Mouse (Mus musculus) spleen, postnatal 36 days (tissue): ENCODE results near the gene Spa17.

Experiments
- DNase-seq, 2 experiments: peaks; one replicate each; pipeline ENCODE4 v3.0.0; 2022; ENCODE audit warnings: low spot score in 2 of 2, mixed read lengths in 1 of 2

The Spa17 gene

DNA sequence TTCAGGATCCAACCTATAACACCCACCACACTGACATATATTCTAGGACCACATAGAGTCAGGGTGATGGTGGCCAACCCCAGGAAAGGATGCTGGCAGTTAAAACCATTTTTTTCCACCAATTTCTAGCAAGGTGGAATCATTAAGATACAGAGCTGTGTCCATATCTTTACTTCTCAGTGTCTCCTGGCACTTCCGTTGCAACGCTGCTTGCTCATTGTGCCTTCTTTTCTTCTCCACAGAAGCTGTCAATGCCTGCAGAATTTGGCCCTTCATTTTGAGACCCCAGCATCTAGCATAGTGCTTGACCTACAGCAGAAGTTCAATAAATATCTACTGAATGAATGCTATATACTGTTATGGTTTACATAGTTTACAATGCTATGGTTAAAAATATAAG is 46.5 kb downstream of the Spa17 start:
- no peak for DNase-seq

DNA sequence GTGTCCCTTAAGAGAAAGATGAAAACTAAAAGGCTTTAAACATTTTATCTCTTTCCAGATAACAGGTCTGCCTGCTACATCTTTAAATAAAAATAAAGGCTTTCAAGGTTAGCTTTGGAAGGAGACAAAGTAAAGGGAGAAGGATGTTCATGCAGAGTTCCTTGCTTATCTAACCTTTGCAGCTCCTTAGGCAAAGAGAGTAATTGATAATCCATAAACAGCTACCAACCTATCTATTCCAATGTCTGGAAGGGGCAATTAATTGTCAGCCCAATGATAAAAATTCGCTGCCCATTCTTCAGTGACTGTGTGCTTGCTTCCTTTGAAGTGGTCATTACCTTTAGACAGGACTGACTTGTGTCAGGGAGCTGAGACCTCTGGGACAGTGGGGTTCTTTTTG is 49.7 kb downstream of the Spa17 start:
- no peak for DNase-seq

DNA sequence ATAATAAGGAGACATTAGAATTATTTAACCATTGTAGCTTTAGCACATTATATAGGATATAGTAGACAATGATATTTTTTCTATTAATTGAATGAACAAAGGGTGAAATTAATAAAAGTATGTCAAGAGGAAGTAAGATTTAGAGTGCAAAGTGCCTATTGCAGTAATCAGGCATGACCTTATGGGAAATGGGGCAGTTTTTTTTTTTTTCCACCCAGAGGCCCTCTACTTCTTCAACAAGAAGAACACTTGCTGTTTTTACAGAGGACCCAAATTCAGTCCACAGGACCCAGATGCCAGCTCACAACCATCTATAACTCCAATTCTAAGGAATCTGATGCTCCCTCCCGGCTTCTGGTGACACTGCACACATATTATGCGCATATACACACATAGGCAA is 52.9 kb downstream of the Spa17 start:
- DNase-seq: no peak

DNA sequence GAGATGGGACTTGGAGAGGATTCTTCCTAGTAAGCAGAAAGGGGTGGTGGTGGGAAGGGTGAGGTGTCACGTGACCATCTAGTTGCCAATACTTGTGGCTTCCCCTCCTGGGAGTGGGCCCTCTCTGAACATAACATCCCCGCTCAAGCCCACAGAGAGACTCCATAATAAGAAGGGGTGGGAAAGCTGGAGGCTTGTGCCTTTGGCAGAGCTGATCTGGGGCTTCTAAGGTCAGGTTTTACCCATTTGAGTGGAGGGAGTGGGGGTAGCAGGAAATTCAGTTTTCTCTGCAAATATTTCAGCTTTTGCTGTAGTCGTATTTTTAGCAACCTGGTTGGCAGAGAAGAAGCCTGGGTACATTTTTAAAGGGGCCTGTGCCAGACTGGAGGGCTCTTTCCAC is 57.2 kb downstream of the Spa17 start:
- DNase-seq: no peak

DNA sequence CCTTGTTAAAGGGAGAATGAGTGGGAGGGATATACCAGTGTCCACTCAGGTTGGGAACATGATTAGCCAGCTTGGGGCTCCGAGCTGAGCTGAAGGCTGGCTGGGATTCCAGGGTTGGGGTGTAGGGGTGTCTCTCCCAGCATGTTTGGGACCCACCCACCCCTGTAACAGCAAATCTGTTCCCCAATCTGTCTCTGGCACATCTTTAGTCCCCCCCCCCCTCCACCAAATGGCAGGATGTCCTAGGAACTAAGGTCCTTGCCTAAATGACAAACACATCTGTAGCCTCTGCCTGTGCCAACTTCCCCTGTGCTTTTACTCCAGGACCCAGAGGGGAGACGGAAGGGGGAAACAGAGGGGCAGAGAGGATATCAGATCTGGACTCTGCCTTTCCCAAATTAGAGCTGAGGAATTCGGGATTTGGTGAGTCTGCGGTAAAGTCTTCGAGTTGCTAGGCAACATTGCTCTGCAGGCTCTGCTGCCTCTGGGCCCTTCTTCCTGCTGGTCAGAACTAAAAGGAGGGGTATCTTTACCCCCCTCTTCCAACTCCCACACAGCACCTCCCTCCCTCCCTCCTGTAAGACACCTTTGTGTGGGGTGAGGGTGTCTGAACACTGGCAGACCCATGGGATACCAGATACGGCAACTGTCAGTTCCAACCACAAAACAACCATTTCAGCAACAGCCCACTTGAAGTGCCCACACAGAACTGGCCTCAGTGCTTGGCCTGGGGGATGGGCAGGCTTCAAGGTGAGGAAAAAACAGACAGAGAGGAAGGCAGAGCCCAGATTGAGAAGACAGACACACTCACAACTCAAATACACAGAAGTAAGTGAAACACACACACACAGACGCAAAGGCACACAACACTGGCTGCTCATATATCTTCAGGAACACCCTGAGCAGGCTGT is 58.4 kb downstream of the Spa17 start, which contains the start of gene Siae:
Gene Siae (plus strand): TSS at position 861 of the 911 bp plus-strand sequence.
- DNase-seq: no peak

DNA sequence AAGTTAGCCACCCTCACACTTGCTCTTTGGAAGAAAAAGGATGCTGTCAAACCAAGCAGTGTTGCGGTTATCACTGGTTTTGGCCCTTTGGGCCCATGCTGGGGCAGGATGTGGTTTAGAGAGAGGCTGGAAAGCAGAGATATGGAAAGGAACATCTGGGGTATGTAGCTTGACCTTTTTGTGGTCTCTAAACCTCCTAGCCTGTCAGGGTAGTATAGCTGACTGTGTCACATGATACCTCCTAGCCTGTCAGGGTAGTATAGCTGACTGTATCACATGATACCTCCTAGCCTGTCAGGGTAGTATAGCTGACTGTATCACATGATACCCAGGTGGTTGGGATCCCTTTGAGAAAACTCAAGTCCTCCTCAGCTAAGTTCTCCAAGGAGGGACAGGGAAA is 59.2 kb downstream of the Spa17 start:
- no peak for DNase-seq
